Mouse (Mus musculus) liver, embryonic 14.5 days (tissue): ENCODE measurements around the gene Gm7544.
"Not testable (repeated sequence)": the region's sequence is repeated elsewhere in the genome, so short reads cannot be mapped to it uniquely, and the experiment has no call there.

Experiments
- CTCF ChIP-seq: IDR thresholded peaks from 2 replicates; pipeline ENCODE4 v1.5.1; 2016; ENCODE audit warnings: antibody characterized with exemption, low read depth, control low read depth
- EP300 ChIP-seq: IDR thresholded peaks from 2 replicates; pipeline ENCODE4 v1.6.1; 2016; ENCODE audit warnings: antibody characterized with exemption, low read depth

DNA sequence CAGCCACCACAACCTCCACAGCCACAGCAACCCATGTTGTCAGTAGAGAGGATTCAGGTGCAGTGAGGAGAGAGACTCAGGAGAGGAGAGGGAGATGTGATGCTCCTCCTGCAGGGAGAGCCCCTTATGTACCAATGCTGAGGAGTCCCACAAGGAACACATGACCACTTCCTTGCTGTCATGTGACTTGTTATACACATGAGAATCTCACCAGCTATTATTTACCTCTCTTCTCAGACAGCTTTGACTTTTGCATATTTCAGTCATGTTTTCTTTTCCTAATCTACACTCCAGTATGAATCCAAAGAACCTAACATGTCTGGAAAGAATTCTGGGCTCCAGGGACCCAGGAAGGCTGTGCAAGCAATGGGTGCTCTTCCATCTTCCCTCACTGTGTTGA is at the start of gene Gm7544:
- not testable (repeated sequence) for TF ChIP-seq CTCF, EP300
